Mouse (Mus musculus) cortical plate, adult 2 months (tissue): ENCODE results near the gene Zfp980.
"Not testable (repeated sequence)": the region's sequence is repeated elsewhere in the genome, so short reads cannot be mapped to it uniquely, and the experiment has no call there.

Source experiments
- CTCF ChIP-seq: fragments of 200-500 bp; IDR thresholded peaks from 2 replicates; pipeline ENCODE4 v1.5.1; 2011; ENCODE audit warnings: mild to moderate bottlenecking, control low read depth, low read length; ENCODE audit not compliant: insufficient read depth; ENCODE audit errors: extremely low read depth
- POLR2A ChIP-seq: fragments of 200-500 bp; IDR thresholded peaks from 2 replicates; pipeline ENCODE4 v1.6.1; 2011; ENCODE audit warnings: mild to moderate bottlenecking, low read length, control low read depth; ENCODE audit not compliant: insufficient read depth; ENCODE audit errors: extremely low read depth

GRCm38 (mm10) chr4:145640416-145641185, 29.9 kb upstream of the Zfp980 start:
- not testable (repeated sequence) for TF ChIP-seq POLR2A, CTCF
